Mouse (Mus musculus): ENCODE data around the gene Nck2.
"Not testable (repeated sequence)": the region's sequence is repeated elsewhere in the genome, so short reads cannot be mapped to it uniquely, and the experiment has no call there.

The Nck2 gene

DNA sequence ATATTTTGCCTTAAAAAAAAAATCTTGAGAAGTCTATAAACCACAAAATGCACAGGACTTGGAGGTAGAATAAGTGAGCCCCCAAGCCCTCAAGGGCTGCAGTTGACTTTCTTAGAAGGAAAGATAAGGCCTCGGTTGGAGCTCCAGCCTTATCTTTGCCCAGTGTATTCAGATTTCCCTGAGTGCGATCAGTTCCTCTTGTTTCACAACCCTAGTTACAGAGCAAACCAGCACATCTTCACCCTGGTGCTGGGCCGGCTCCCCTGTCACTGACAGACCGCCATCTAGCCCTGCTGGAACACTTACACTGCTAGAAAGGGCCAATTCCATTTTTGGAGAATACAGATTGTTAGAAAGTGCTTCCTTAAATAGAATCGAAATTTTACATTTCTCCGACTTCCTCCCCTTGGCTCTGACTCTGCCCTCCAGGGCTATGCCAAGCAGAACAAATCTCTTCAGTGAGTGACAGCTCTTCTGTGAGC lies 91.2 kb downstream of the Nck2 start:
- DNase-seq, result no peak

DNA sequence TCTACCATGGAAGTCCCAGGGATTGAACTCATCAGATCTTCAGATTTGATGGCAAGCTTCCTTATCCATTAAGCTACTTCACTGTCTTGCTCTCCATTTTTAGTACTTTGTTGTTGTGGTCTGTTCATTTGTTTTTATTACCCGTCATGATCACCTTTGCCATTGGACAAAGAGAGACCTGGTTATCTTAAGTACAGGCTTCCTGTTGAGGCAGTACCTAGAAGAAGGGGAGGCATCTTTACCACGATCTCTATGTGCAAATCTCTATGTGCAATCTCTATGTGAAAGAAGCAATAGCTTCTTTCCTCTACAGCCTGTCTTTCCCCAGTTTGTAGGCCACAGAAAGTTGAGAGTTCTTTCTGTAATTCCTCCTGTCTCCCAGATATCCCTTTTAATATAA lies 91.9 kb downstream of the Nck2 start:
- no peak for DNase-seq

DNA sequence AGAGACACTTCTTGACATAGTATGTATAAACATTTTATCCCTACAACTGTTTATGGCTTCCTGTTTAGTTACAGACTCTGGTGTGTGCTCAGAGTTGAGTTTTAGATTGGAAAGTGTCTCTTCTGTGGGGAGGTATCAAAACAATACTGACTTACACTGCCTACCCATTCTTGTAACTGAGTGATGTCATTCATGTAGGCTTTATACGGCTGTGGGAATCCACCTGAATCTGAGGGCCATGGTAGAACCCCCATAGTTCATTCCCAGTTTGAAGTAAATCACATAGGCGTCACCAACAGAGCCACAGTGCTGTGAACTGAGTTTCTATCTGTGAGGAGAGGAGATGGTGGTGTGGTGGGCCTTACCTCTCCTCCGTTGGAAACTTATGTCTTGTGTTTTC lies 92.6 kb downstream of the Nck2 start:
- DNase-seq, result no peak

DNA sequence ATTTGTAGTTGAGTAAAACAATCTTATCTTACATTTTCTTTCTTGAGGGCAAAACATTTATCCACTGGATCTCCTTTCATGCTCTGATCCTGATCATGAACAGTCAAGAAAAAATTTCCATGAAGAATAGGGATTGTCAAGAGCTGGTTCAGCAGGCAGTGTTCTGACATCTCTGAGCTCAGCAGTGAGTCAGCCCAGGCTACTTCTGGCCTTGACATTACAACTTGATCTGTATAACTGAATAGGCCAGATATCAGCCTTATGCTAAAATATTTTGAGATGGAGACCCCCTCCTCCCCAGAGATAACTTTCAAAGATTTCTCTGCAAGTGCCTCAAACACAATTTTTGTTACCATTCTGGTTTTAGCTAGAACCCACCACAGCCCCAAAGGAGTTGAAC lies 93.1 kb downstream of the Nck2 start:
- DNase-seq, result no peak

DNA sequence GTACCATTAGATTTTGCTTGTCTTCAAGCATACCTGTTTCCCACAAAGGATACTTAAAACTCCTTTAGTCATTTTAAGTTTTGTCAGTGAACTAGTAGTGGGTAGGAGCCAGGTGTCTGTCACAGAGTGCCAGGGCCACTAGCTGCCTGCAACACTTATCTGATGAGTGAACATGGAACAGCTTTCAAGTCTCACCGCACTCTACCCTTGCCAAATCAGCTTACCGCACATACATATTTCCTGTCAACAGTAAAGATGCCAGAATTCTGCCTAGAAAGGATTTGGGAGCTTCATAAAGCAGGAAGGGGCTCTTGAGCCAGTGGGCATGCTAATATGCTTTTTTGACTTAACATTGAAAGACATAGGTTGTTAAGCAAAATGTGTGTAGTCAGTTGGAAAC lies 94.3 kb downstream of the Nck2 start:
- DNase-seq, result no peak

DNA sequence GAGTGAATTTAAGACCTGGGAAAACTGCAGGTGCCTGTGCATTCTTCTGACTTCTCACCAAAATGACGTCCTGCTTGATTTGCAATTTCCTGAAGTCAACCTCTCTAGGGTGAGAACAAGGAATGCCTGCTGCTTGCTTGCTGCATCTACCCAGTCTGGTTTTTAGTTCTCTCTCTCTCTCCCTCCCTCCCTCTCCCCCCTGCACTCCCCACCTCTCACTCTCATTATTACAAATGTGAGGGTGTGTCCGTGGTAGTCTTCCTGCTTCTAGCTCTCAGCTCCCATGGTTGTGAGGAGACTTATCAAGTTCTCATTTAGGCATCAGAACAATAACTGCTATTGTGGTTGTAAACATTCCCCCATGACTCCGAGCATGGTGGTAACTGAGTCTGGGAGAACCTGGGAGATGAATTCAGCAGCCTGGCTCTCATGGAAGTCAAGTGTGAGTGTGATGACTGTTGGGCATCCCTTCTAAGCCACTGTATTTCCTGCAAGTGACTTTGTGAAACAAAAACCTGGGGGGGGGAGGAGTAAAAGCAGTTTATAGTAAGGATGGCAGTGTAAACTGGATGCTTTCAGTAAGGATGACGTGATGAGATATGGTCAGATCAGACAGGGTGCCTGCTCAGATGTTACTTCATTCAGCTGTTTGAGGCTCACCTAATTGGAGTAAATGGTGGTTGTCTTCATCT lies 95.5 kb downstream of the Nck2 start:
- no peak for DNase-seq

DNA sequence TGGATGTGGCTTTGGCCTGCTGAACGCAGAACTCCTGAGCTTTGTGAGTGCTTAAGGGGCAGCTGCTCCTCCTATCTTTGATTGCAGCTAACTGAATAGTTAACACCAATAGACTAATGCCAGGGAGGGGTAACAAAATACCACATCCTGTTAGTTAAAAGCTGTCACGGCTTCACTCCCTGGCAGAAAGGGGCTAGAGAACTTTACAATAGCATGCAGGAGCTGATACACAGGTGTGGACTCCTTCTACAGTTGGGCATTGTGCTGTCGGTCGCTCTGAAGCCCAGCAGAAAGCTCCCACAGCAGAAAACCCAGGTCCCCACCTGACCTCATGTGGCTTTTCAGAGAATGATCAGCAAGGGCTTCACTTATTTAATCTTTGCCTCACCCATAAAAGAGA lies 98.0 kb downstream of the Nck2 start:
- no peak for DNase-seq

DNA sequence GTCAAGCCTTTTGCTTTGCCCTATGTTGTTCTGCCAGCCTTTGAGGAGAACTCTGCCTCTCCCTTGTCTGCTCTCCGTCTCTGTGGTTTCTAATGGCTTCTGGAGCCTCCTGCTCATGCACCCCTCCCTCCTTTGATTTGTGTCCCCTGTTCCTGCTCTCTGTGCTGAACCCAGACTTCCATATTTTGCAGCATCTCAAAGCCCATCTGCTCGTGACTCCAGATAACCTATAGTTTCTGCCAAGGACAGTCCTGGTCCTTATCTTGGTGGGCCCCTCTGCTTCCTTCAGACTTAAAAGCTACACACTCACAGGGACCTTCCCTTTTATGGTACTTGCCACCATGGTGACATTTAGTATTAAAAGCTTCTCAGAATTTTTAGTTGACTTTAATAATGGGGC lies 103.3 kb downstream of the Nck2 start:
- no peak for DNase-seq

DNA sequence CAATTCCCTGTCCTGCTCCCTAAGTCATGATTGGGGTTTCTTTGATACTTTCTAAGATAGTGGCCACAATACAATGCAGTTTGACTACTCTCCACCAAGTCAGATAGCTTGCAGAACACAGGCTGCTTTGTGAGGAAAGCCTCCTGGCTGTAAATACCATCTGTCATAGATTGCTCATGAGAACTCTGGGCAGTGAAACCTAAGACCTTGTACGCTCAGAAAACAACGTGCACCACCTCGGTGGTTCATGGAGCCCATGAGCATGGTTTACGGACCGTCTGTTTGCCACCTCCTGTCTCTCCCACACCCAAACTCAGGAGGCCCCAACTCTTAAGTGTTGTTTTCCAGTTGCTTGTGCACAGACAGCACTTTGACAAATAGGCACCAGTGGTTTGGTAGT lies 104.4 kb downstream of the Nck2 start:
- DNase-seq, result no peak

DNA sequence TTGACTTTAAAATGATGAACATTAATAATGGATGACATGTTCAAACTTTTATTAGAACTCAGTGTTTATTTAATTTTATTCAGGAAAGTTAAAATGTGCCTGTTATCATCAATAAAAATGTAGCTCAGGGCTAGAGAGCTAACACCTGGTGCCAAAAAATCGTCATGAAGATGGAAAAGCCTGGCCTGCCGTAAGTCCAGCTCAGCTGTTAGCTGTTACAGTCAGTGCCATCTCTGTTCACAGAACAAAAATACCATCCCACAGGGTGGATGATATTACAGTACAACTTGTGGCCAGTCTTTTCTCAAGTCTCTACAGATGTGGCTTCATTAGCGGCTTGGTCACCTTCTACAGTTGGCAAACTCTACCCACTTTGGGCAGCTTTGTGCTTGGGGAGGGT lies 106.1 kb downstream of the Nck2 start:
- DNase-seq, result no peak

DNA sequence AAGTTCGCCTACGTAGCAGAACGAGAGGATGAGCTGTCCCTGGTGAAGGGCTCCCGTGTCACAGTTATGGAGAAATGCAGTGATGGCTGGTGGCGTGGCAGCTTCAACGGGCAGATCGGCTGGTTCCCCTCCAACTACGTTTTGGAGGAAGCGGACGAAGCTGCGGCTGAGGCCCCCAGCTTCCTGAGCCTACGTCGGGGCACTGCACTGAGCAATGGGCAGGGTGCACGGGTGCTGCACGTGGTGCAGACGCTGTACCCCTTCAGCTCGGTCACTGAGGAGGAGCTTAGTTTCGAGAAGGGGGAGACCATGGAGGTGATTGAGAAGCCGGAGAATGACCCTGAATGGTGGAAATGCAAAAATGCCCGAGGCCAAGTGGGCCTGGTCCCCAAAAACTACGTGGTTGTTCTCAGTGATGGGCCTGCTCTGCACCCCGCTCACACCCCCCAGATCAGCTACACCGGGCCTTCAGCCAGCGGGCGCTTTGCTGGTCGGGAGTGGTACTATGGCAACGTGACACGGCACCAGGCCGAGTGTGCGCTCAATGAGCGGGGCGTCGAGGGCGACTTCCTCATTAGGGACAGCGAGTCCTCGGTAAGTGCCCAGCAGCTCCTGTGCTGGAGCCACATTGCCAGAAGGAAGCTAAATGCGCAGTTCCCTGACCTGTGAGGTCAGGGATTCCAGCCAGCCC lies 109.8 kb downstream of the Nck2 start:
- not testable (repeated sequence) for DNase-seq

DNA sequence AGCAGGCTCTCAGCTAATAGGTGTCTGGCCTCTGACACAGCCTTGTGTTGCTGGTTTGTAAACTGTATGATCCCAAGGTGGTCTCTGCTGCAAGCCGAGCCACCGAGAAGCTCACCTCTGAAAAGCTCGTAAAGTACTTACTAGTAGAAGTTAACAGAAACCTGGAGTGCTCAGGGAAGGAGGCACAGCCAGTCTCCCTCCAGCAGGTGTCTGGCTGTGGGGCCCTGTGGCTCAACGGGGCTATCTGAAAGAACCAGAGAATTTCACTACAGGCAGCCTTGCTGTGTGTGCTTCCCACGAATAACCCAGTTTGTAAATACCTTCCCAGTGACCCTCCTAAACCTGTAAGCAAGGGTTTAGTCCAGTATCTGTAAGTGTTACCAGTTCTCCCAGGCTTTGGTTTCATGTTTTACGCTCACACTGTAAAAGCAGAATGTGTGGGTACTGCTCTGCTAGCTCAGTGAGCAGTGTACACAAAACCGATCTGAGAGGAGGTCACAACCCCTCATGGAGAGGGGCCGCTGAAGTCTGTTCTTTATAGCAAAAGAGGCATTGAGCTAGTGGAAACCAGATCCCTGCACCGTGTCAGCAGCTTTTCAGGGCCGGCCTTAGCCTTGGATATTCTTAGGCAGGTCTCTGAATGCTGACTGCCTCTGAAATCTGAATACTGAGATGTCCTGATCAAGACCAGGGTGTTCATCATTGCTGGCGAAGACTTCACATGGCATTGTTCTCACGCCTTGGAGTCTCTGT lies 111.0 kb downstream of the Nck2 start:
- no peak for DNase-seq

DNA sequence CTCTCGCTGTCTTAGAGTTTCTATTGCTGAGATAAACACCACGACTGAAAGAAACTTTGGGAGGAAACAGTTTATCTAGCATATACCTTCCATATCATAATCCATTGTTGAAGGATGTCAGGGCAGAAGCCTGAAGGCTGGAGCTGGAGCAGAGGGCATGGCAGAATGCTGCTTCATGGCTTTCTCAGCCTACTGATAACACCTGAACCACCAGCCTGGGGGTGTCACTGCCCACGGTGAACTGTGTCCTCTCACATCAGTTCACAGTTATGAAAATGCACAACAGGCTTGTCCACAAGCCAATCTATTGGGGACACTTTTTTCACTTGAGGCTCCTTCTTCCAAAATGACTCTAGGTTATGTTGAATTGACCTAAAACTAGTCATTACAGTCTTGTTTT lies 114.0 kb downstream of the Nck2 start:
- DNase-seq, result no peak

DNA sequence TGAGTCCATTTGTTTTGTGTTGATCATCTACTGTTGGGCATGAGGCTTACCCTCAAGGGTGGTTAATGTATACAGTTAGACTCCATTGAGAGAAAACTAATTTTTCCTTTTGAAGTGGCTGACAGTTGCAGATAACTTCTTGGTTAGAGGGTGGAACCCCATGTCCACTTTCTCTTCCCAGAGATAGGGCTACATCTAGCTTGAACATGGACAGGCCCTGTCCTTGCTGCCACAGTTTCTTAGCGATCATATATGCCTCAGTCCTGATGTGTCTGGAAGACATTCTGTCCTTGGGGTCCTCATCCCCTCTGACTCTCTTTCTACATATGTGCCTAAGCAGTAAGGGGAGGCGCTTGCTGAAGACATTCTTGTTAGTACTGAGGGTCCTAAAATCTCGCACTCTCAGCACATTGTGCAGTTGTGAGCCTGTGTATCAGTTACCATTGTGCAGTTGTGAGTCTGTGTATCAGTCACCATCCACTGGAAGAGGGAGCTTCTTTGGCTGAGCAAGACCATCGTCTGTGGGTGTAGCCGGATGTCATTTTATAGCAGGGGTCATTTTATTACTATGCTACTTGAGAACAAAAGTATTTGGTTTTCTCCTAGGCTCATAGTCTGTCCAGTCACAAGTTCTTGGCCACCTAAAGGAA lies 114.8 kb downstream of the Nck2 start:
- DNase-seq, result no peak

DNA sequence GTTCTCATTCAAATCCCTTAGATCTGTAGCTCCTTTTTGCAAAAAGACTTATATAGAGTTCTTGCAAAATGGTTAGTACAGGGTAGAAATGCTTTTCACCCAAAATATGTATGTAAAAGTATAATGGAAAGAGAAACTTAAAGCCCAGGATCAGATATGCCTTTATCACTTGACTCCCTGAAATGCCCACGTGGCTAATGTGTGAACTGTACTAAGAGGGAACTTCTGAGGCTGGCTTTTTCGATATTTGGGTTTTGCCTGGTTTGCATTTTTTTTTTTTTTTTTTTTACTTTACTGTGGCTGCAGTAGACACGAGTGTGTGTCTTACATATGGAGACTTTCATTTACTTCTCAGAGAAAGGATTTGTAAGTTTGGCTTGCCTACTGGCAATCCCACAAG lies 116.7 kb downstream of the Nck2 start:
- DNase-seq, result no peak

DNA sequence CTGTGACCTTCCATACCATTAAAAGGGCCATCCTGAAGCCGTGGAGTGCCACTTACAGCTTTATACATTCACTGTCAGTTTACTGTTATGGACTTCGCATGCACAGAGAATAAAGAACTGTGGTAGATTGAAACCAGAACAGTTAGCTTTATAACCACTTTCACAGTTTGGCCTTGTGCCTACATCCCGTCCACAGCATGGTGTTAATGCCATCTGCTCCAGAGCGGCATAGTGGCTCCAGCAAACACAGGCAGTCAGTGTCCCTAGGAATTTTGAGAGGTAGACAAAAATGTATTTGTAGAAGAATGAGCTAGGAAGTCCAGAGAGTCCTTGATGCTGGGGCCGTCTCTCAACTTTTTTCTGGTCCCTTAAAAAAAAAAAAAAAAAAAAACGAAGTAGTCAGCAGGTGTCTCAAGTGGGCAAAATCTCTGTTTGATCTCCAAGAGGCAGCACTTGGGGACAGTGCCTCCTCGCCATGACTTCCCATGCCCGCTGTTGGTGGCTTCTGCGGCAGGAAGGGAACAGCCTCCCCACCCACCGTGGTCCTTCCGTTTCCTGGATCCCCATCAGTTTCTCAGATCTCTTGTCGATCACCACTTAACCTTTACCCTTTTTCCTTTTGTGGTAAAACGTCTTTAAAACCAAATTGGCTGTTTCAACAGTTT lies 117.8 kb downstream of the Nck2 start:
- no peak for DNase-seq

DNA sequence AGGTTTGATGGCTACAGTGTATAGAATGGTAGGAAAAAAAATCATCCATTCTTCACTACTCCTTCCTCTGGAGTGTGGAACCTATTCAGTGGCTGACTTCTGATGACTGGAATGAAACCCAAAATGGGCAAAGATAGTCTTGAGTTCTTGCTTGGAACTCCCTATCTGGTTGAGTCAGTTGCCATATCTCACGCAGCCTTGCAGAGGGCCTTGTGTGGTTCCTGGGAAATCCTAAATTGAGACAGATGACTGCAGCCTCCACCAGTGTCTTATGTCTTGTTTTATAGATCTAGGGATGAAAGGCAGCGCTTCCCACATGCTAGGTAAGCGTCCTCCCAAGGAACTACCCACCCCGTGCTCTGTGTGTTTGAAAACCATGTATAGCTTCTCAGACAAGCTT lies 120.9 kb downstream of the Nck2 start:
- DNase-seq, result no peak

DNA sequence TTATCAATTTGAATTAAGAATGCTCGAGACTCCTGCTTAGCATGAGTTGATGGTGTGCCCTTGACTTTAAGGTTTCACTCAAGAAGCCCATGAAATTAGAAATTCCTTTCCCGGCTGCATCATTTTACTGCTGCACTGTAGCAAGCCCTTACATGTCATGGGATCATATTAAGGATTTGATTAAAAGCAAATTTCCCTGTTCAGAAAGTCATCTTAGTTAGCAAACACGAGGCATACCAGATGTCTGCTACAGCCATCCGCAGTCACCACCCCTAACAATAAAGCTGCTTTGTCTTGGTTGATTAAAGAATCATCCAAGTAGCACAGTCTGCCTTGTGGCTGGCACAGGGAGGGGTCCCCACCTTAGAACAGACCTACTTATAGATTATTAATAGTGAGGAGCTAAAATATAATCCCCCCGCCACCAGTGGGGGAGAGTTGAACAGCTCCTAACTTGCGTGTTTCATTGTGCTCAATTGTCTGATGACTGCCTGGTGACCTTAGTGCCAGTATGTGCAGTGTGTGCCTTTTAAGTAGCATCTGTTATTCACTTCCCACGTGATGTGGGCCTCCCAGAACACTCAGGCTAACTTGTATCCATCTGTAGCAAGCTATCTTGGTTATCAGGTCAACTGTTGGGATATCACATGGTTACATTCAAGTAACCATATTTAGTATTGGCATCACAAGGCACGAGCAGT lies 122.4 kb downstream of the Nck2 start:
- no peak for DNase-seq

DNA sequence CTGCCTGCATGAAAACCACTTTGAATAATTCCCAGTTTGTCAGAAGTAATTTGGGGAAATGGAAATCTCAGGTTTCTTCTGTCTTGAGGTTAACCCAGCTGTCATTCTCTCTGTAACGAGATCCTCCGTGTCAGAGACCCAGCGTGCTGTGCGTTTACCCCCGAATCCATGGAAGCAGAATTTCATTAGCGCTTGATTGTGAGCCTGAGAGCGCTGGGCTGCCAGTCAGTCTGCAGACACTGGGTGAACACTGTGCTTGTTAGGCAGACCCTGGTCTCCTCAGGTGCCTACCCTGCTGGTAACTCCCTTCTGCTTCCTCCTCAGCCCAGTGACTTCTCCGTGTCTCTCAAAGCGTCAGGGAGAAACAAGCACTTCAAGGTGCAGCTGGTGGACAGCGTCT lies 124.4 kb downstream of the Nck2 start:
- no peak for DNase-seq

DNA sequence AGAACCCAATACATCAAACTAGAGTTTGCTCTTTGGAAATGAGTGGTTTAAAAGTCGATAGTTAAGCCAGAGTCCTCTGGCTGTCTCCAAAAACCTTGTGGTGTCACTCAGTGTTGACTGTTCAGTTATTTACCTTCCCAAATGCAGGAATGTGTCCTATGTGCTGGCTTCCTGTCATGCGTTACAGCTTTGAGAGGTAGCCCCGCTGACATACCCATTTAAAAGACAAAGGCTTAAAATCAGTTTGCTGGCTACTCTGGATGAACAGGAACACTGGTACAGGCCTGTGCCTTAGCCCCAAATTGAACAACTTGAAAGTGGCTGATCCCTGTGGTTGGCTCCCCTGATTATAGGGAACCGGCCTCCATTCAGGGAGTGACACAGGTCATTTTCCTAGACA lies 126.7 kb downstream of the Nck2 start:
- DNase-seq, result no peak

DNA sequence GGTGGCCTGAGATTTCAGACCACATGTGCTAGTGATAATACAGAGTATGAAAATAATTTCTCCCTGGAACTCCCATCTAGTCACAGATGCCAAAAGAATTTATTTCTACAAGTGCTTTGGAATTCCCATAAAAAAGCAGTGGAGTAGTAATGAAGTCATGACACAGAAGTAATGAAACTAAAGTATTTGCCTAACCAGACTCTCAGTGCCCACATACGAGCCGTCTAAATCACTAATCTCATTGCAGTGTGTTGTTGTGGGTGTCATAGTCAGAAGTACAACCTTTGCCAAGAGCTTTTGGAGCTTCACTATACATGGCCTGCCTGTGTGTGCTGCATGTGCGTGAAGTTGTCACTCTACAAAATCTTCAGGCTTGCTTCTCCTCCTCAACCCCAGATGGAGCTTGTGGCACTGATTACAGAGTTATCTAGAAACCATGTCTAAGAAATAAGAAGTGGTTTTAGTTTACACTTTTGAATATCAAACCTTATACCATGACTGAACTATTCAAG lies 130.5 kb downstream of the Nck2 start:
- no peak for DNase-seq

DNA sequence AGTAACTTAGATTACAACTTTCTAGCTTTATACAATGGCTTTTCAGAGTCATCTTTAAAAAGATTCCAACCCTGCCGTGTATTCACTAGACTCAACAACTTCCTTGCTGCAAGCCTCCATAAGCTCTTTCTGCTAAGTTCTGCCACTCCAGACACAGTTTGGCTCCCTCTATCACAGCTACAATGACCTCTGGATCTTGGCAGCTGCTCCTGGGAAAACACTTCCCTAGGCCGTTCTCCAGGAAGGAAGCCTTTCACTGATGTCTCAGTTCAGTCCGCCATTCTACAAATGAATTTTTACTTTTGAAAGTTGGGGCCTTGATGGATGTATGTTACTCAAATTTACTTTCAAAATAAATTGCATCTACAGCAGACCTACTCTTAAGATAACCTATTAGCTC lies 133.0 kb downstream of the Nck2 start:
- DNase-seq, result no peak
